ENCODE assay signal across 21 mouse cellular contexts in the genomic region with DNA sequence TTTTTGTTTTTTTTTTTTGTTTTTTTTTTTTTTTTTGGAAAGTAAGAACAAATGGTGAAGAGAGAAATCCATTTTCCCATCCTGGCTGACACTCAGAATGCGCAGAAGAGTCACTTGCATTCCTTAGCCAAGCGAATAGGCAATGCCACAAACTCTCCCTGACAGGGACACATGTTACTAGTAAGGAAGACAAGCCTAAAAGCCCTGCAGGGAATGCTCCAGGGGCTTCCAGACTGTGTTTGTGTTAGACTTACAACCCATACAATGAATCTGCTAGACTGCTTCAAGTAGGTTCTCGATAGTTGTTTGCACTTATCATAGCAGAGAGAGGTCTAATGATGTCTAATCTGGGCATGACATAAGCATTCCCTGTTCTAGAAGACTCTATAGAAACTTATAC.
"Had no signal": no experiment of that assay in that cellular context is flagged by ENCODE, and none has a peak within 500 bp of the region (broad histone marks: within the 10 kb centered on the region; RNA-seq: fewer than 3 reads in every experiment).

No protein-coding gene starts in this region.

- H3K4me3 ChIP-seq: liver, embryonic 15.5 days; lung, embryonic 15.5 days; megakaryocyte, embryonic 14.5 days; midbrain, embryonic 12.5 days; myocyte; neural tube, embryonic 13.5 days; neural tube, embryonic 15.5 days had no signal

- H3K27ac ChIP-seq: liver, embryonic 15.5 days; lung, embryonic 15.5 days; macrophage; midbrain, embryonic 12.5 days; neural tube, embryonic 13.5 days; neural tube, embryonic 15.5 days had no signal

- H3K9me3 ChIP-seq: liver, embryonic 15.5 days; lung, embryonic 15.5 days; midbrain, embryonic 12.5 days; neural tube, embryonic 13.5 days; neural tube, embryonic 15.5 days had no signal

- H3K4me1 ChIP-seq: liver, embryonic 15.5 days; lung, embryonic 15.5 days; megakaryocyte, embryonic 14.5 days; midbrain, embryonic 12.5 days; neural tube, embryonic 13.5 days; neural tube, embryonic 15.5 days had no signal

- H3K4me2 ChIP-seq: liver, embryonic 15.5 days; lung, embryonic 15.5 days; midbrain, embryonic 12.5 days; neural tube, embryonic 13.5 days; neural tube, embryonic 15.5 days had no signal

- DNase-seq: liver, postnatal 0 days; lung, adult 2 months; lung, postnatal 14 days; lung, postnatal 36 days; midbrain, embryonic 14.5 days; right cerebral cortex, adult 18-20 months; right cerebral cortex, postnatal 25 days; right cerebral cortex, postnatal 4 days; spleen, adult 18-20 months; thymus, adult 18-20 months; thymus, postnatal 14 days; thymus, postnatal 36 days had no signal

- H3K9ac ChIP-seq: liver, embryonic 15.5 days; liver, postnatal 0 days; lung, embryonic 15.5 days; midbrain, embryonic 12.5 days; neural tube, embryonic 13.5 days; neural tube, embryonic 15.5 days had no signal

- H3K27me3 ChIP-seq: liver, embryonic 15.5 days; lung, embryonic 15.5 days; megakaryocyte, embryonic 14.5 days; midbrain, embryonic 12.5 days; neural tube, embryonic 13.5 days; neural tube, embryonic 15.5 days had no signal

- ATAC-seq: liver, postnatal 0 days; lung, postnatal 0 days had no signal

- H3K36me3 ChIP-seq: liver, embryonic 15.5 days; lung, embryonic 15.5 days; midbrain, embryonic 12.5 days; neural tube, embryonic 13.5 days; neural tube, embryonic 15.5 days had no signal
